Mouse (Mus musculus): Measurements from ENCODE around the gene Cbr1.

- TF ChIP-seq CTCF (conservative IDR thresholded peaks at IDR 0.05; ENCODE audit: low read length): no peak
- TF ChIP-seq NANOG (IDR thresholded peaks at IDR 0.05; ENCODE audit: borderline replicate concordance, low read length): no peak
Measured at GRCm38 (mm10) chr16:93595766-93596165, 9.9 kb upstream of the Cbr1 start.
